Mouse (Mus musculus) frontal cortex, postnatal 25 days (tissue): Measurements from ENCODE around the gene Plppr5.

ENCODE experiments used
- DNase-seq, 2 experiments: peaks; one replicate each; pipeline ENCODE4 v3.0.0; 2022; ENCODE audit warnings: low spot score in 2 of 2

Gene Plppr5

DNA sequence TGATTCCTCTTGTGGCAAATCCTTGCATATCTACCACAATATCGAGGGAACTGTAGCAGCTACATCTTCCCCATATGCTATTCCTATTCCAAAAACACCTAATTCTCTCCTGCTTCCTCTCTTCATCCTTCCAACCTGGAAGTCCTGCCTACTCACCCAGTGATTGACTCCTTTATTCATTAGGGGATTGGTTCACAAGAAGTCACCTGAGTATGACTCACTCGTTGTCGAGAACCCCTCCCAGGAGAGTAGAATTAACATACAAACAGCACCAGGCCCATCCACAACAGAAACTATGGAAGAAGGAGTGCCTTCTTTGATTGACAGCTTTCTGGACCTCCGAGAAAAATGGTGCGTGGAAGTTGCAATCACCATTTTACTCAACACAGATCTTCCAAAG lies 121.7 kb downstream of the Plppr5 start:
- no peak for DNase-seq

GRCm38 (mm10) chr3:117708788-117709187 lies 134.2 kb downstream of the Plppr5 start:
- DNase-seq, result no peak

DNA sequence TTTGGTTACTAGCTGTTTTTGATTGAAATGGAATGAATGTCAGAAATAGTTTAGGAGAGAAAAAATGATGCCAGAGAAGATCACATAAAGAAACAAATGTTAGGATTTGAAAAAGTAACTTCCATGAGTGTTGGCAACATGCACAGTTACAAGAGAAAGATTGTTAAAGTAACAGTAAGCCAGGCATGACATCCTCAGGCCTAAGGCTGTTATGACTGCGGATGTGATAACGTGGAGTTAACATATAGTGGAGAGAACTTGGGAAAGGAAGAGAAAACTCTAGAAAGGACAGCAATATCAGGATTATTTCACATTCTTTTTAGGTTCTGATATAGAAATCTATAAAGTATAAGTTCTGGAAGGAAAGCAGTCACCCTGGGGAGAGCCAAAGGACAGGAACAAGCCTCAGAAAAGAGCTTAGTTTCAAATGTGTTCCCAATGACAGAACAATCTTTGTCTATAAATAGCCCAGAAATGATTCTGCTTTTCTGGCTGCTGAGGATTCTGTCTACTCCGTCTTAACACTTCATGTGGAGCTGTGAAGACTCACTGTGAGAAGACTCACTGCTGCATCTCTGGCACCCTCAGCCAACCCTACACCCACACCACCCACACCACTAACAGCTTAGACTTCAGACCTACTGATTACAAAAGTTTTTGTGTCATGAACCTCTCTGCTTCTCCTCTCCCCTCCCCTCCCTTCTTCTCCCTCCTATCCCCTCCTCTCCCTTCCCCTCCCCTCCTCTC lies 142.1 kb downstream of the Plppr5 start:
- DNase-seq, result peak; percentile 13 to 52

GRCm38 (mm10) chr3:117723390-117723789 lies 148.8 kb downstream of the Plppr5 start:
- no peak for DNase-seq

GRCm38 (mm10) chr3:117724521-117724920 lies 149.9 kb downstream of the Plppr5 start:
- no peak for DNase-seq

DNA sequence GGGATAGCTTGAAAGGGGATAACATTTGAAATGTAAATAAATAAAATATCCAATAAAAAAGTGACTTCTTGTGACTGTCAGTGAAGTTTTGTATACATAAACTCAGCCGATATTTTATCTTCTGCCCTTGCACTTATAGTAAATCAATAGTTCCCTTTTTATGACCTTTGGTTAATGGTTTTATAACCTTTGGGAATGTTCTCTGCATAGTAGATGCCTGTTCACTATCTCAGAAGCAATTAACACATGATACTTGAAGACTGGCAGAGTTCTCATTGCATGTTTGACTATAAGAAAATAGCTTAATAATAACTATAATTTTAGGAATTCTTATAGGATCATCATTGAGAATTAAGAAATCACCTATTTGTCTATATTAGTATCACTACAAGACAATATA lies 150.9 kb downstream of the Plppr5 start:
- no peak for DNase-seq

DNA sequence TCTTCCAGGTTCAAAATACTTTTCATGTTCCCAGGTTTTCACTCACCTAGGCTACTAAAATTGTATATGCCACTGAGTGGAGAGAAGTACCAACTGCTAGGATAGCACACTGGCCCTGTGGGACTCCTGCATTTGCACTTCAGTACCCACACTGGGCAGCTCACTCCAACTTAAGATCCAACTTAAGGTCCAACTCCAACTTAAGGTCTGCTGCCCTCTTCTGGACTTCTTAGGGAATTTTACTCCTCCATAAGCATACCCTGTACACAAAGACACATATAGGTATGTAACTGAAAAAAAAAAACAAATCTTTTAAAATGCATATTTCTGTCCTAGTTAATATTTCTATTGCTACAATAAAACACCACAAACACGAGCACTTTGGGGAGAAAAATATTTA lies 153.5 kb downstream of the Plppr5 start:
- DNase-seq, result no peak

DNA sequence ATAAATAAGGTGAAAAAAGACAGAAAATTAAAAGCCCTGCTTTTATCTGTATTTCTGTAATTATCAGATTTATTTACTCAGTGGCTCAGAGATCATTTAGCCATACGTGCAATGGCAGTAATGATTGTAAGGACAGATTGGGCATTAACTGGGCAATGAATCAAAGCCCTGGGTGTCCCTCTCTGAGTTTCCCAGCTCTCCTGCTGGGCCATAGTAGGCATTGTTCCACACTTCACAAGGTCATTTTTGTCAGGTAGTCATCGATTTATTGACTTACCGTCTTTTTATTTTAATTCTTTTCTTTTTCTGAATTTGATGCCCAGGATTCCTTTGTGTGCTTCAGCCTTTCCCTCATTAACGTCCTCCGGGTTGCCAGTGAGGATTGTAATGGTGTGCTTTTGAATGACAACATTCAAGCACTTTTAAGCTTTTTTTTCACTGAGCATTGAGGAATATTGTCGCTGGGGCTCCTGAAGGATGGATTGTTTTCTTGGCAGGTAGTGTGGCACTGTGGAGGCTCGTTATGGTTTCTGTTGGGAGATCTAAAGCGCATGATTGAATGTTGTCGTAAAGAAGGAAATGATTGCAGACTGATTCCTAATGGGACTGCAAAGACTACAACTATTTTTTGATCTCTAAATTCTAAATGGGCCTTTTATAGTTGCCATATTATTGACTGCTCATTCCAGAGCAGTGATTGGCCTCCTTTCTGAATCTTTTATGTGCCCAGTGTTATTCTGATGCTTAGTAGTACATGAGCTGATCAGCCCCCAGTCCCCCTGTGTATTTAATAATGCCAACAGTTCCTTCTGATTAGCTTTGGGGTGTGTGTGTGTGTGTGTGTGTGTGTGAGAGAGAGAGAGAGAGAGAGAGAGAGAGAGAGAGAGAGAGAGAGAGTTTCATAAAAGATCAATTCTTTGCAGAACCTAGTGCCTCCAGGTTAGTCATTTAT lies 154.8 kb downstream of the Plppr5 start:
- DNase-seq, result no peak

DNA sequence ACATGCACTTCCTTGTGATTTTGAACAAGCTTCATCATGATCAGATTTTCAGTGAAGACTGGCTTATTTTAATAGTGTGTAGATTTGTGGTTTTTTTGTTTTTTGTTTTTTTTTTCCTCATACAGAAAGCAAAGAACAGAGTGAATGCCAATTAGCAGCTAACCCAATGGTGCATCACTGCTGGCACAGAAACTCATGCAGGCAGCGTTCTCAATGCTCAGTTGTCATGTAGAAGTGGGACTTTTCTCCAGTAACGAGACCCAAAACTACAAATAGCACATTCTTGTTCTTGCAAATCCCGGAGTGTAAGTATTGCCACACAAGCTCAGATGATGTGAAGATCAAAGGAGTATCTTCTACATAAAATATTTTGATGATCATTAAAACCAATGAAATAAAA lies 156.9 kb downstream of the Plppr5 start:
- DNase-seq, result no peak

DNA sequence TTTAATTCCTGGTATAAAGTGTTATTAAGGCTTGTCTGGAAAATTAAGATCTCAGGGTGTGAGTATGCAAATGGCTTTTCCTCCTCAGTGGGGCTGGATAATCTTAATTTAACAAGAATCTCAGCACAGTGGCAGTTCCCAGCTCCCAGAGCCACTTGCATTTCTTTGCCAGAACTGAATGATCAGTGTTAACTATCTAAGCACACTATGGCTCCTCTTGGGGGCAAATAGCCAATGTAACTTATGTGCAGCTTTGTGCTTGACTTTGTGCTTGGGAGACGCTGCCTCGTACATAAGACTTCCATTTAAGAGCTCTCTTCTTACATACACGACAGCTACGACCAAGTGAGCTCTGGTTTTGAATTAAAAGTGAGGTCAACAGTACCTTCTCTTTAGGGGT lies 158.0 kb downstream of the Plppr5 start:
- no peak for DNase-seq
